Comparison of ENCODE assay signal across 20 mouse cellular contexts in the genomic region with DNA sequence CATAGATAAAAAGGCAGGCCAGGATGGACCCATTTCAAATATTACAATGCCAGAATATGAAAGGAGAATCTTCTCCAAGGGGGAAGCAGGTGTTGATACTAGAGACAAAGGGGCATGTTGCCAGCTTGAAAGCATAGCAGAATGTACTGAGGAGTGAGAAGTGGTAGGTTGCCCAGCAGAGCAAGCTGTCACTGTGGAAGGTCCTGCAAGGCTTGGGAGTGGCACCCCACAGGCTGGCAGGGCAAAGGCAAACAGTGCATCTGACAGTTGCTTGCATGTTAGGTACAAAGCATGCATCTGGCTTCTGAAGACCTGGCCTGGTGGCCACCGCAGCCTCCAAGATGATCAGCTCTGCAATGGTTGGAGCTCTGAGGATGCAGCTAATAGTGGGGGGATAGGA.
A peak's percentile ranks its signal among the peaks of the same experiment; 100 is the strongest.
DNase-seq lines count a peak whose midpoint lies in the region; ATAC-seq and TF ChIP-seq lines count a peak whose summit lies in the region.
"Had no signal": no experiment of that assay in that cellular context is flagged by ENCODE, and none has a peak within 500 bp of the region (broad histone marks: within the 10 kb centered on the region; RNA-seq: fewer than 3 reads in every experiment).

No protein-coding gene starts in this region.

- 3% methylated on average over 1 of the region's 1 CpGs for WGBS in cerebellum, adult 2 months

- peak; percentile 10; the same call in 1 of the 2 replicates for TF ChIP-seq CTCF in cerebellum, adult 2 months (IDR thresholded peaks at IDR 0.05; ENCODE audit: borderline replicate concordance, insufficient read depth, low read depth, low read length)

- TF ChIP-seq POLR2A in cerebellum, adult 2 months (IDR thresholded peaks at IDR 0.05; ENCODE audit: borderline replicate concordance, insufficient read depth, low read length), result no peak

- H3K4me1 ChIP-seq in cerebellum, adult 2 months (ENCODE audit: control insufficient read depth, insufficient read depth, low read length), result peaks cover 9% of the 10 kb centered on the region; the same call in 1 of the 2 replicates
- H3K4me1 ChIP-seq: embryonic facial prominence, embryonic 12.5 days had no signal

- H3K27ac ChIP-seq in cerebellum, adult 2 months (ENCODE audit: insufficient read depth, low read length), result no peak overlapping the region
- H3K27ac ChIP-seq: embryonic facial prominence, embryonic 12.5 days; layer of hippocampus, adult 2 months; left cerebral cortex, adult 2 months had no signal

- peak; percentile 16 to 37 for DNase-seq in layer of hippocampus, postnatal 10 days (ENCODE audit: low spot score in 2 of 2)
- no peak for DNase-seq in layer of hippocampus, adult 11-12 months (ENCODE audit: low spot score)
- DNase-seq in cerebellum, adult 2 months, result peak; percentile 83 to 96
- peak; percentile 85 to 88 for DNase-seq in cerebellum, postnatal 36 days
- no peak for DNase-seq in adrenal gland, postnatal 25 days
- DNase-seq in natural killer cell, adult 2 months (ENCODE audit: low spot score in 2 of 2), result no peak
- DNase-seq: adrenal gland, adult 8-10 months; gastrocnemius, postnatal 25 days; kidney, adult 2 months; kidney, postnatal 10 days; lung, adult 18-20 months; thymus, postnatal 25 days had no signal

- no peaks in the 10 kb centered on the region for H3K27me3 ChIP-seq in cerebellum, adult 2 months (ENCODE audit: control insufficient read depth, insufficient read depth, low read length)
- H3K27me3 ChIP-seq: embryonic facial prominence, embryonic 12.5 days; Patski had no signal

- peak; percentile 95 for ATAC-seq in cerebellum, adult (ENCODE audit: insufficient number of reproducible peaks, low FRiP score, low TSS enrichment)
- ATAC-seq: inflammation-experienced regulatory T-cells, adult 6 months; midbrain, embryonic 16.5 days; Patski had no signal

- H3K4me3 ChIP-seq in cerebellum, adult 2 months (replicated peaks; ENCODE audit: insufficient read depth, low read depth, low read length), result no peak overlapping the region
- H3K4me3 ChIP-seq: embryonic facial prominence, embryonic 12.5 days; erythroblast, embryonic 14.5 days; layer of hippocampus, adult 2 months; left cerebral cortex, adult 2 months had no signal

Comparison
In these comparisons a context has a peak if more than half of its experiments do, and no peak if none do; other contexts are left out.
1. DNase-seq: peak in layer of hippocampus, postnatal 10 days (2 of 2), cerebellum, adult 2 months (2 of 2) and cerebellum, postnatal 36 days (2 of 2); none in layer of hippocampus, adult 11-12 months (single experiment), adrenal gland, postnatal 25 days (single experiment) and natural killer cell, adult 2 months (0 of 2).